Mouse (Mus musculus): ENCODE measurements around the gene Nop10.

DNA sequence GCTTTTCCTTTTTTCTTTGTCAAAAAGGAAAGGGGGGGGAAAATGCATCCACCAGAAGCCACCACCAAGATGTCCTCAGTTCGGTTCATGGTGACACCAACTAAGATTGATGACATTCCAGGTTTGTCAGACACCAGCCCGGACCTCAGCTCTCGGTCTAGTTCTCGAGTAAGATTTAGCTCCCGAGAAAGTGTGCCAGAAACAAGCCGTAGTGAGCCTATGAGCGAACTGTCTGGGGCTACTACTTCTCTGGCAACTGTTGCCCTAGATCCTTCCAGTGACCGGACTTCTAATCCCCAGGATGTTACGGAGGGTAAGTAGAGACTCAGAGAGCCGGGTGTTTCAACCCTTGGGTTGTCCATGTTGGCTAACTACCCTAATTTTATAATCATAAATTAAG lies 5.1 kb downstream of the Nop10 start:
- TF ChIP-seq MAFK (IDR thresholded peaks at IDR 0.05; ENCODE audit: insufficient read depth, low read depth, low read length) (no peak), CHD2 (IDR thresholded peaks at IDR 0.05; ENCODE audit: low read depth, low read length) (no peak), HCFC1 (IDR thresholded peaks at IDR 0.05; ENCODE audit: borderline replicate concordance, insufficient read depth, low read length) (no peak)
